Mouse (Mus musculus) urinary bladder, postnatal 10 days (tissue): ENCODE data around the gene Klhdc7b.
A peak's percentile ranks its signal among the peaks of the same experiment; 100 is the strongest.
"Not testable (repeated sequence)": the region's sequence is repeated elsewhere in the genome, so short reads cannot be mapped to it uniquely, and the experiment has no call there.

Experiments
- DNase-seq: peaks from one replicate; pipeline ENCODE4 v3.0.0; 2022; ENCODE audit warnings: low spot score

The Klhdc7b gene

GRCm38 (mm10) chr15:89428136-89428790 is 43.5 kb downstream of the Klhdc7b start:
- DNase-seq: no peak

DNA sequence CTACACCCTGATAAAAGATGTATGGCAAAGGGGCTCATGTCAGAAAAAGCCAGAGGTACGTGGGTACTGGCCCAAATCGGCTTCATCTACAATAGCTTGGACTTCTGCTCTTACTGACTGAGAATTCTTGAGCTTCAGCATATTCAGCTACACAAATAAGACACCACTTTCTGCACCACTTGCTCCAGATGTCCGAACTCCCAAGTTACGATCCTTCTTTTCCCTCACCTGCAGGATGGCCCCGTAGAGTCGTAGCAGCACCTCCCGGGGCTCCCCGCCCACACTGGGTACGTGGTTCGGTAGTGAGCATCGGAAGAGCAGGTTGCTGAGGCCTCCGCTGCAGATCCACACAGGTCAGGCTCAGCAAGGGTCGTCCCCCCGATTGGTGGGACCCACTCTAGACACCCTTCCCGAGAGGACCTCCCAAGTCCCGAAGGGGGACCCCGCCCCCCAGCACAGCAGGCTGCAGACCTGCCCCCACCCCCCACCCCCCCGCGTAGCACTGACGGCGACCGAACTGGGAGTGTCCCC is 44.2 kb downstream of the Klhdc7b start:
- DNase-seq: no peak

GRCm38 (mm10) chr15:89429352-89430221 is 44.9 kb downstream of the Klhdc7b start, which contains the start of the genes C730034F03Rik, Gm44502 and Chkb:
C730034F03Rik (plus strand) TSS chr15:89429589.
Gm44502 (minus strand) TSS chr15:89429696.
Chkb (minus strand) TSS chr15:89429908.
- peak; percentile 61 for DNase-seq

- DNase-seq: no peak
These were observed 45.6 kb downstream of the Klhdc7b start for GRCm38 (mm10) chr15:89430341-89430740.

DNA sequence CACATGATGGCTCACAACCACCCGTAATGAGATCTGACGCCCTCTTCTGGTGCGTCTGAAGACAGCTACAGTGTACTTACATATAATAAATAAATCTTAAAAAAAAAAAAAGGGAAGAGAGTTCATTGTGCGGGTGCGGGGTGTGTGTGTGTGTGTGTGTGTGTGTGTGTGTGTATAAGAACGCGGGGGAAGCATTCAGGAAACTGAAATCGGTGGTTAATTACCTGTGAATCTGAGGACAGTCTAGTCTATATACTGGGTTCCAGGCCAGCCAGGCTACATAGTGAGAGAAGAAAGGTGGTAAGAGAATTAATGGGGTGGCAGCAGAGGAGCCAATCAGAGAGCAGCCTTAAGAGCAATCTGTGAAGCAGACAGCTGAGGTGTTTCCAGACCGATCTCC is 46.1 kb downstream of the Klhdc7b start:
- not testable (repeated sequence) for DNase-seq

DNA sequence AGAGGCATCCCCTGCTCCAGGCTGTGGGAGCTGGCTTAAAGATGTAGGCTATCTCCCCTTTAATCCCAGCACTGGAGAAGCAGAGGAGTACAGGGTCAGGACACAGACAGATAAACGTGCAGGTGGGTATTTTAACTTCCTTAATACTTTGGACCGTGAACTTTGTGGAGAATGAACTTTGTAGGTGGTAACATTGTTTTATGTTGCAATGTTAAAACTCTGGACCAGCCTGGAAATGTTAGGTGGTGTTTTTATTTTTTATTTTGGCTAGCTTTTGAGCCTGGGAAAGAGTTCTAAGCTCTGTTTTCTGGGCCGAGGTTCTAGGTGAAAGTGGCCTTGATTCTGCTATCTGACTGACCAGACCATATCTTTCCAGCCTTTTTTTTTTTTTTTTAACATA is 46.6 kb downstream of the Klhdc7b start:
- DNase-seq: no peak

GRCm38 (mm10) chr15:89431806-89432205 is 47.1 kb downstream of the Klhdc7b start:
- DNase-seq: no peak

- no peak for DNase-seq
These were observed 48.2 kb downstream of the Klhdc7b start for GRCm38 (mm10) chr15:89432946-89433345.

DNA sequence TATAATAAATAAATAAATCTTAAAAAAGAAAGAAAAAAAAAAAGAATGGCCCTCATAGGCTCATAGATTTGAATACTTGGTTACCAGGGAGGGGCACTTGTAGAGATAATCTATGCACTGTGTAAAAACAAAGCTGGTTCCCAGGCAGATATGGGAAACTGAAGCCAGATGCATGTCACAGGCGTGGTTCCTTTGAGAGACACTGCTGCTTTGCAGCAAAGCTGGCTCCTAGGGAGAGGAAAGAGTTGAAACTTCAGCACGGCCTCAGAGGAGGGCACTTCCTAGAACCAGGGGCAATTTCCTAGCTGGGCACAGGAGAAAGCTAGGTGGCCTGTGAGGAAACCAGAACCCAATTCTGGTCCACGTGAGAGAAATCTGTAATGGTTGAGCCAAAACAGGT is 49.4 kb downstream of the Klhdc7b start:
- no peak for DNase-seq

GRCm38 (mm10) chr15:89435878-89436277 is 51.2 kb downstream of the Klhdc7b start:
- DNase-seq: no peak
